Mouse (Mus musculus): ENCODE measurements around the gene Pou3f3.

DNA sequence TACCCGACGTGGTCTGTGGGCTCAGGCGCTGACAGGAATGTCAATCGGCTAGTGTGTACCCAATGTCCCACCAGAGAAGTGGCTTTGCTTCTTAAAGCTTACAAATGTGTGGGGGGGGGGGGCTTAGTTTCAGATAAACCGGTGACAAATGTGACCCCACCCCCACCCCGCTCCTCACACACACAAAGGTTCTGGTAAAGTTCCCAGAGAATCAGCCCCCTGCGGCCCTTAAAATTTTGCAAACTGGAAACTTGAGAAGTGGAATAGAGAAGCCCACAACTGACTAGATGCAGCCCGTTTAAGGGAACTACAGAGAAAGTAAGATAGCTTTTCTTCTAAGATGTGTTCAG lies 10.2 kb downstream of the Pou3f3 start:
- TF ChIP-seq CTCF (IDR thresholded peaks at IDR 0.05; ENCODE audit: low read depth) (no peak), EP300 (IDR thresholded peaks at IDR 0.05; ENCODE audit: low read depth) (no peak)
